Mouse (Mus musculus) stomach, postnatal 0 days (tissue): ENCODE measurements around the gene Bmp8a.

Source experiments
- CTCF ChIP-seq: IDR thresholded peaks from 2 replicates; pipeline ENCODE4 v1.5.1; 2016; ENCODE audit warnings: antibody characterized with exemption, low read depth, mild to moderate bottlenecking, moderate library complexity
- EP300 ChIP-seq: optimal IDR thresholded peaks from 2 replicates; pipeline ENCODE3; 2016; ENCODE audit warnings: antibody characterized with exemption

DNA sequence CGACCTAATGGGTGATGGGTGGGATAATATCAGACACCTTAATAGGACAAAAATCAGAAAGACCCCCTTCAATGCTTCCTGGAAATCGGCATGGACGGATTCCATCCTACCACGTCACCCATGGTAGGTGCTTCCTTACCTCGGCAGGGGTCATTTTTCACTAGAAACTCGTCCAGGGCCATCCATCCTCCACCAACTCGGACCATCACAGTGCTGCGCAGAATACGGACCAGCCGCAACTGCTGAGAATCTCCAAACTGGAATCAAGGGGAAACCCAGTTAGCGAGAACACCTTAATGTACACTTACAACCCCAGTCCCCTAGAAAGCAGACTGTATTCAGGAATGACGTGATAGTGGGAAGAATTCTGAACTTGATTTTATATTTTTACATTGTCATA lies 17.7 kb upstream of the Bmp8a start:
- TF ChIP-seq CTCF, result no peak
- TF ChIP-seq EP300, result no peak
